Mouse (Mus musculus) megakaryocyte-erythroid progenitor cell, adult 5-6 weeks (primary cell): Measurements from ENCODE around the gene Fhl2. TPM values are rescaled to one million over a fixed set of nuclear protein-coding genes. Genes with fewer than 3 reads are reported as not detected.

ENCODE experiments used
- total RNA-seq, 2 experiments: library from RNA; stranded (forward) in 1 of 2; stranded (reverse) in 1 of 2; fragments of 200-1000, 215-1000 nt in 1 of 2; fragments of >200 nt in 1 of 2; fragmentation: Nextera tagmentation in 1 of 2; gene quantifications; 2 replicates each; pipeline ENCODE4 v1.2.3; 2014 to 2017

Gene Fhl2
- total RNA-seq, 2 experiments from 2014 or later = not detected

Other genes with a start within 250 kb of the Fhl2 start
- not detected in 2 replicates for gene Gpr45, start 244.1 kb downstream of the Fhl2 start, total RNA-seq (2014; fragmentation: Nextera tagmentation)
- gene Gpr45, start 244.1 kb downstream of the Fhl2 start, total RNA-seq (2017) = not detected in 2 replicates
- gene Tgfbrap1, start 98.3 kb downstream of the Fhl2 start, total RNA-seq (2014; fragmentation: Nextera tagmentation) = 23.1 and 30.6 TPM in 2 replicates
- gene Tgfbrap1, start 98.3 kb downstream of the Fhl2 start, total RNA-seq (2017) = 9.1 and 16.9 TPM in 2 replicates
- gene AI597479, start 98.3 kb downstream of the Fhl2 start, total RNA-seq (2014; fragmentation: Nextera tagmentation) = 9.2 and 12.5 TPM in 2 replicates
- 20.3 and 27.2 TPM in 2 replicates for gene AI597479, start 98.3 kb downstream of the Fhl2 start, total RNA-seq (2017)
- 19.5 and 26.8 TPM in 2 replicates for gene Nck2, start 247.6 kb upstream of the Fhl2 start, total RNA-seq (2014; fragmentation: Nextera tagmentation)
- gene Nck2, start 247.6 kb upstream of the Fhl2 start, total RNA-seq (2017) = 20.2 and 32.8 TPM in 2 replicates